ENCODE assay signal across 11 mouse cellular contexts in the genomic region with DNA sequence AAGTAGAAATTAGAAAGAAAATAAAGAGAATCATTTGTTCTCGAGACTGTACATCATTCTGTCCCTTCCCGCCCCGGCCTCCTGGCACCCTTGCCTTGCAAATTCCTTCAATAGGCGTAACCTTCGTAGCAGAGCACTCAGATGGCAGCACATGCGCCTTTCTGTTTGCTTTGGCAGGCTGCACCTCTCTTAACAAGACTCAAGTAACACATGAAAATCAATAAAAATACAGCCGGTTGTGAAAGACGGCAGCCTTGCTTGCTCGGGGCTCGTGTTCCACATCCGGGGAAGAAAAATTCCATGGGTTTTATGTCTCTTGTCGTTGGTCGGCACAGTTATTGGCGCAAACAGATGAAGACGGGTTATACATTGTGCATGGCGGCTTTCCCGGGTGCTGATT.
A peak's percentile ranks its signal among the peaks of the same experiment; 100 is the strongest.
DNase-seq lines count a peak whose midpoint lies in the region; ATAC-seq and TF ChIP-seq lines count a peak whose summit lies in the region.
"Had no signal": no experiment of that assay in that cellular context is flagged by ENCODE, and none has a peak within 500 bp of the region (broad histone marks: within the 10 kb centered on the region; RNA-seq: fewer than 3 reads in every experiment).

No protein-coding gene starts in this region.

- H3K36me3 ChIP-seq in limb, embryonic 15.5 days = no peaks in the 10 kb centered on the region
- no peaks in the 10 kb centered on the region for H3K36me3 ChIP-seq in hindbrain, embryonic 13.5 days
- no peaks in the 10 kb centered on the region for H3K36me3 ChIP-seq in forebrain, postnatal 0 days (ENCODE audit: insufficient read depth)
- H3K36me3 ChIP-seq: hindbrain, embryonic 10.5 days; midbrain, embryonic 12.5 days had no signal

- peak overlapping the region; percentile 81 for H3K27ac ChIP-seq in limb, embryonic 15.5 days
- no peak overlapping the region for H3K27ac ChIP-seq in hindbrain, embryonic 13.5 days
- no peak overlapping the region for H3K27ac ChIP-seq in forebrain, postnatal 0 days (ENCODE audit: low read depth, low read length)
- H3K27ac ChIP-seq: hindbrain, embryonic 10.5 days; midbrain, embryonic 12.5 days had no signal

- ATAC-seq in limb, embryonic 15.5 days (ENCODE audit: insufficient number of reproducible peaks, low FRiP score, low TSS enrichment, low read depth) = peak; percentile 80
- ATAC-seq in hindbrain, embryonic 13.5 days (ENCODE audit: low FRiP score) = no peak
- no peak for ATAC-seq in forebrain, postnatal 0 days
- no peak for ATAC-seq in megakaryocyte, adult 5-6 weeks (ENCODE audit: poor library complexity, severe bottlenecking)

- 34% methylated on average over 17 of the region's 17 CpGs for WGBS in limb, embryonic 15.5 days
- 85% methylated on average over 17 of the region's 17 CpGs for WGBS in hindbrain, embryonic 13.5 days
- 72% methylated on average over 17 of the region's 17 CpGs for WGBS in forebrain, postnatal 0 days

- H3K4me1 ChIP-seq in limb, embryonic 15.5 days = peaks cover 9% of the 10 kb centered on the region; the same call in 1 of the 2 replicates
- no peaks in the 10 kb centered on the region for H3K4me1 ChIP-seq in hindbrain, embryonic 13.5 days (replicated peaks)
- H3K4me1 ChIP-seq in forebrain, postnatal 0 days (ENCODE audit: insufficient read depth) = no peaks in the 10 kb centered on the region
- H3K4me1 ChIP-seq: hindbrain, embryonic 10.5 days; midbrain, embryonic 12.5 days had no signal

- no peak overlapping the region for H3K9ac ChIP-seq in limb, embryonic 15.5 days
- no peak overlapping the region for H3K9ac ChIP-seq in hindbrain, embryonic 13.5 days
- H3K9ac ChIP-seq in forebrain, postnatal 0 days = no peak overlapping the region
- H3K9ac ChIP-seq: midbrain, embryonic 12.5 days had no signal

- peak; percentile 9 to 66 for DNase-seq in urinary bladder, adult 18-20 months (ENCODE audit: low spot score in 2 of 2)
- DNase-seq in urinary bladder, adult 2 months (ENCODE audit: low spot score) = no peak
- DNase-seq in heart, postnatal 36 days = peak; percentile 26 to 39
- no peak for DNase-seq in retina, embryonic 14.5 days (ENCODE audit: low spot score)
- no peak for DNase-seq in forebrain, postnatal 0 days
- DNase-seq: cerebellum, postnatal 10 days had no signal

- H3K9me3 ChIP-seq in limb, embryonic 15.5 days = no peaks in the 10 kb centered on the region
- H3K9me3 ChIP-seq in hindbrain, embryonic 13.5 days = no peaks in the 10 kb centered on the region
- H3K9me3 ChIP-seq in forebrain, postnatal 0 days (ENCODE audit: low read length) = no peaks in the 10 kb centered on the region
- H3K9me3 ChIP-seq: hindbrain, embryonic 10.5 days; midbrain, embryonic 12.5 days had no signal

- H3K27me3 ChIP-seq in limb, embryonic 15.5 days = no peaks in the 10 kb centered on the region
- H3K27me3 ChIP-seq in hindbrain, embryonic 13.5 days = no peaks in the 10 kb centered on the region
- H3K27me3 ChIP-seq in forebrain, postnatal 0 days (ENCODE audit: insufficient read depth, low read length) = no peaks in the 10 kb centered on the region
- H3K27me3 ChIP-seq: midbrain, embryonic 12.5 days had no signal

- H3K4me3 ChIP-seq in limb, embryonic 15.5 days = 0 out of 2 replicates have a peak overlapping the region, but pooled peaks have one; percentile 9
- no peak overlapping the region for H3K4me3 ChIP-seq in hindbrain, embryonic 13.5 days
- H3K4me3 ChIP-seq in forebrain, postnatal 0 days (ENCODE audit: low read depth, low read length) = no peak overlapping the region
- H3K4me3 ChIP-seq: hindbrain, embryonic 10.5 days; midbrain, embryonic 12.5 days had no signal

- intact Hi-C loops in heart, postnatal 36 days (cut with DNase I) = no loop called here

- no peak for TF ChIP-seq CTCF in forebrain, postnatal 0 days (IDR thresholded peaks at IDR 0.05; ENCODE audit: low read depth)

- H3K4me2 ChIP-seq in limb, embryonic 15.5 days = peak overlapping the region; percentile 25
- H3K4me2 ChIP-seq in hindbrain, embryonic 13.5 days = no peak overlapping the region
- H3K4me2 ChIP-seq in forebrain, postnatal 0 days (ENCODE audit: low read depth) = no peak overlapping the region
- H3K4me2 ChIP-seq: midbrain, embryonic 12.5 days had no signal

Comparison
In these comparisons a context has a peak if more than half of its experiments do, and no peak if none do; other contexts are left out.
1. DNase-seq: peak in urinary bladder, adult 18-20 months (2 of 2) and heart, postnatal 36 days (2 of 2); none in urinary bladder, adult 2 months (single experiment), retina, embryonic 14.5 days (single experiment) and forebrain, postnatal 0 days (single experiment).